Mouse (Mus musculus) megakaryocyte-erythroid progenitor cell, adult 5 weeks (primary cell): ENCODE results near the gene Tomm20l. TPM values are rescaled to one million over a fixed set of nuclear protein-coding genes. Genes with fewer than 3 reads are reported as not detected.

Experiments
- polyA plus RNA-seq: library from polyadenylated mRNA; stranded (reverse); fragments of >175 nt; gene quantifications from 2 replicates; pipeline ENCODE4 v1.2.3, GENCODE M21; 2012

Tomm20l gene
- not detected in 2 replicates for polyA plus RNA-seq

DNA sequence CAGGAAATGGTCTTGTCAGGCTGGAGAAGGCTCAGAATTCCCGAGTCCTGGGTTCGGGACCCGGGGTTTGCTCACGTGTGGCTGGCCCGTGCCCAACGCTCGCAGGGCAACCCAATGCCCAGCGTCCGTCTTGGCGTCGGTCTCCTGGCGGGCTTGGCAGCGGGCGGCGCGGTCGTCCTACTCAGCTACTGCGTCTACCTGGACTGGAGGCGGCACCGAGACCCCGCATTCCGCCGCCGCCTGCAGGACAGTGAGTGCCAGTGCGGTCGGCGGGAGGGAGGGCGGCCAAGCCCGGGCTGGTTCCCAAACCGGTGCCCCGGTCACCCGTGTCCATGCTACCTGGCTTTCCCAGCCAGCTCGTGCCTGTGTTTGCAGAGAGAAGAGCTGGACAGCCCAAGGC is at the start of gene Tomm20l:
Tomm20l (plus strand) TSS at position 98 of the 400 bp plus-strand sequence.

GRCm38 (mm10) chr12:71136130-71136973 is 25.1 kb downstream of the Tomm20l start, which contains the start of the genes Timm9 and 2700049A03Rik:
Gene Timm9 (minus strand): TSS chr12:71136684.
Gene 2700049A03Rik (plus strand): TSS chr12:71136848.

Other genes starting within 250 kb of the Tomm20l start
- gene Actr10, start 173.6 kb upstream of the Tomm20l start, polyA plus RNA-seq, result 2.8 and 3.4 TPM in 2 replicates
- gene Psma3, start 136.8 kb upstream of the Tomm20l start, polyA plus RNA-seq, result 29.3 and 31.8 TPM in 2 replicates
- 12.7 and 22.0 TPM in 2 replicates for gene Arid4a, start 95.4 kb upstream of the Tomm20l start, polyA plus RNA-seq
- 18.6 and 19.6 TPM in 2 replicates for gene Timm9, start 25.3 kb downstream of the Tomm20l start, polyA plus RNA-seq
- gene 2700049A03Rik, start 25.4 kb downstream of the Tomm20l start, polyA plus RNA-seq, result 0.68 and 0.74 TPM in 2 replicates
- gene Dact1, start 198.5 kb downstream of the Tomm20l start, polyA plus RNA-seq, result 1.3 and 2.0 TPM in 2 replicates